Mouse (Mus musculus): ENCODE measurements at regions not wholly inside any gene's neighbourhood (a gene's known extent, or its start where the extent isn't known, plus 50 kb on each side); places are given as distances from the start of the nearest gene placed in this dataset.
A peak's percentile ranks its signal among the peaks of the same experiment; 100 is the strongest.

- no peaks in the 10 kb centered on the region for H3K4me1 ChIP-seq (ENCODE audit: insufficient read depth)
- no peaks in the 10 kb centered on the region for H3K9me3 ChIP-seq (ENCODE audit: low read length)
- no peak overlapping the region for H3K27ac ChIP-seq (ENCODE audit: low read depth, low read length)
- no peaks in the 10 kb centered on the region for H3K27me3 ChIP-seq (ENCODE audit: insufficient read depth, low read length)
- DNase-seq (no peak), ATAC-seq (no peak)
- no peak overlapping the region for H3K4me3 ChIP-seq (ENCODE audit: low read depth, low read length)
- no peak overlapping the region for H3K4me2 ChIP-seq (ENCODE audit: low read depth)
- H3K36me3 ChIP-seq (ENCODE audit: insufficient read depth) = no peaks in the 10 kb centered on the region
- WGBS = 77% methylated on average over 2 of the region's 2 CpGs
- H3K9ac ChIP-seq = no peak overlapping the region
- no peak for TF ChIP-seq CTCF (IDR thresholded peaks at IDR 0.05; ENCODE audit: low read depth)
These were observed 94.9 kb upstream of the Usp25 start for GRCm38 (mm10) chr16:76918598-76918997.

- Histone ChIP-seq H3K4me2 (ENCODE audit: low read depth) (no peak overlapping the region), H3K4me3 (ENCODE audit: low read depth, low read length) (no peak overlapping the region), H3K27me3 (ENCODE audit: insufficient read depth, low read length) (no peaks in the 10 kb centered on the region), H3K27ac (ENCODE audit: low read depth, low read length) (no peak overlapping the region), H3K9ac (no peak overlapping the region), H3K4me1 (ENCODE audit: insufficient read depth) (no peaks in the 10 kb centered on the region), H3K36me3 (ENCODE audit: insufficient read depth) (no peaks in the 10 kb centered on the region), H3K9me3 (ENCODE audit: low read length) (no peaks in the 10 kb centered on the region)
- DNase-seq (no peak), ATAC-seq (no peak)
- no peak for TF ChIP-seq CTCF (IDR thresholded peaks at IDR 0.05; ENCODE audit: low read depth)
- 43% methylated on average over 1 of the region's 1 CpGs for WGBS
These were observed 99.2 kb upstream of the Usp25 start for GRCm38 (mm10) chr16:76914311-76914710.

GRCm38 (mm10) chr16:76905205-76905996, 108.1 kb upstream of the Usp25 start:
- Histone ChIP-seq H3K4me1 (ENCODE audit: insufficient read depth) (no peaks in the 10 kb centered on the region), H3K36me3 (ENCODE audit: insufficient read depth) (no peaks in the 10 kb centered on the region), H3K9ac (no peak overlapping the region), H3K4me3 (ENCODE audit: low read depth, low read length) (no peak overlapping the region), H3K9me3 (ENCODE audit: low read length) (no peaks in the 10 kb centered on the region), H3K4me2 (ENCODE audit: low read depth) (no peak overlapping the region), H3K27me3 (ENCODE audit: insufficient read depth, low read length) (no peaks in the 10 kb centered on the region), H3K27ac (ENCODE audit: low read depth, low read length) (no peak overlapping the region)
- 87% methylated on average over 11 of the region's 11 CpGs for WGBS
- no peak for TF ChIP-seq CTCF (IDR thresholded peaks at IDR 0.05; ENCODE audit: low read depth)
- no peak for ATAC-seq
- DNase-seq = no peak

GRCm38 (mm10) chr16:76899083-76899482, 114.4 kb upstream of the Usp25 start:
- no peak overlapping the region for H3K4me2 ChIP-seq (ENCODE audit: low read depth)
- no peak overlapping the region for H3K27ac ChIP-seq (ENCODE audit: low read depth, low read length)
- no peaks in the 10 kb centered on the region for H3K36me3 ChIP-seq (ENCODE audit: insufficient read depth)
- H3K4me1 ChIP-seq (ENCODE audit: insufficient read depth) = no peaks in the 10 kb centered on the region
- TF ChIP-seq CTCF (IDR thresholded peaks at IDR 0.05; ENCODE audit: low read depth) = peak; percentile 80
- no peaks in the 10 kb centered on the region for H3K27me3 ChIP-seq (ENCODE audit: insufficient read depth, low read length)
- WGBS = 10% methylated on average over 7 of the region's 7 CpGs
- no peak overlapping the region for H3K9ac ChIP-seq
- H3K9me3 ChIP-seq (ENCODE audit: low read length) = no peaks in the 10 kb centered on the region
- H3K4me3 ChIP-seq (ENCODE audit: low read depth, low read length) = no peak overlapping the region
- DNase-seq (peak; percentile 67), ATAC-seq (no peak)

GRCm38 (mm10) chr16:76896305-76896704, 117.2 kb upstream of the Usp25 start:
- H3K4me2 ChIP-seq (ENCODE audit: low read depth) = peak overlapping the region; percentile 6; the same call in 1 of the 2 replicates
- no peak overlapping the region for H3K27ac ChIP-seq (ENCODE audit: low read depth, low read length)
- H3K9me3 ChIP-seq (ENCODE audit: low read length) = no peaks in the 10 kb centered on the region
- 15% methylated on average over 13 of the region's 13 CpGs for WGBS
- H3K36me3 ChIP-seq (ENCODE audit: insufficient read depth) = no peaks in the 10 kb centered on the region
- no peak for DNase-seq
- no peak for ATAC-seq
- H3K4me1 ChIP-seq (ENCODE audit: insufficient read depth) = no peaks in the 10 kb centered on the region
- H3K9ac ChIP-seq = no peak overlapping the region
- TF ChIP-seq CTCF (IDR thresholded peaks at IDR 0.05; ENCODE audit: low read depth) = no peak
- no peaks in the 10 kb centered on the region for H3K27me3 ChIP-seq (ENCODE audit: insufficient read depth, low read length)
- H3K4me3 ChIP-seq (ENCODE audit: low read depth, low read length) = no peak overlapping the region

- Histone ChIP-seq H3K27ac (ENCODE audit: low read depth, low read length) (no peak overlapping the region), H3K27me3 (ENCODE audit: insufficient read depth, low read length) (no peaks in the 10 kb centered on the region), H3K4me2 (ENCODE audit: low read depth) (no peak overlapping the region), H3K4me3 (ENCODE audit: low read depth, low read length) (no peak overlapping the region), H3K9me3 (ENCODE audit: low read length) (no peaks in the 10 kb centered on the region), H3K4me1 (ENCODE audit: insufficient read depth) (no peaks in the 10 kb centered on the region), H3K9ac (no peak overlapping the region), H3K36me3 (ENCODE audit: insufficient read depth) (no peaks in the 10 kb centered on the region)
- DNase-seq (no peak), ATAC-seq (no peak)
- WGBS = 28% methylated on average over 5 of the region's 5 CpGs
- TF ChIP-seq CTCF (IDR thresholded peaks at IDR 0.05; ENCODE audit: low read depth) = no peak
These were observed 117.7 kb upstream of the Usp25 start for GRCm38 (mm10) chr16:76895781-76896180.

GRCm38 (mm10) chr16:76878576-76878975, 134.9 kb upstream of the Usp25 start:
- TF ChIP-seq CTCF (IDR thresholded peaks at IDR 0.05; ENCODE audit: low read depth) = no peak
- H3K27ac ChIP-seq (ENCODE audit: low read depth, low read length) = no peak overlapping the region
- no peaks in the 10 kb centered on the region for H3K36me3 ChIP-seq (ENCODE audit: insufficient read depth)
- no peak for DNase-seq
- ATAC-seq = no peak
- no peaks in the 10 kb centered on the region for H3K9me3 ChIP-seq (ENCODE audit: low read length)
- no peak overlapping the region for H3K9ac ChIP-seq
- H3K27me3 ChIP-seq (ENCODE audit: insufficient read depth, low read length) = no peaks in the 10 kb centered on the region
- H3K4me1 ChIP-seq (ENCODE audit: insufficient read depth) = no peaks in the 10 kb centered on the region
- no peak overlapping the region for H3K4me2 ChIP-seq (ENCODE audit: low read depth)
- H3K4me3 ChIP-seq (ENCODE audit: low read depth, low read length) = no peak overlapping the region
- 88% methylated on average over 2 of the region's 2 CpGs for WGBS

Measured in forebrain, postnatal 0 days (tissue).